Mouse (Mus musculus): ENCODE results near the gene Tcte1.

DNA sequence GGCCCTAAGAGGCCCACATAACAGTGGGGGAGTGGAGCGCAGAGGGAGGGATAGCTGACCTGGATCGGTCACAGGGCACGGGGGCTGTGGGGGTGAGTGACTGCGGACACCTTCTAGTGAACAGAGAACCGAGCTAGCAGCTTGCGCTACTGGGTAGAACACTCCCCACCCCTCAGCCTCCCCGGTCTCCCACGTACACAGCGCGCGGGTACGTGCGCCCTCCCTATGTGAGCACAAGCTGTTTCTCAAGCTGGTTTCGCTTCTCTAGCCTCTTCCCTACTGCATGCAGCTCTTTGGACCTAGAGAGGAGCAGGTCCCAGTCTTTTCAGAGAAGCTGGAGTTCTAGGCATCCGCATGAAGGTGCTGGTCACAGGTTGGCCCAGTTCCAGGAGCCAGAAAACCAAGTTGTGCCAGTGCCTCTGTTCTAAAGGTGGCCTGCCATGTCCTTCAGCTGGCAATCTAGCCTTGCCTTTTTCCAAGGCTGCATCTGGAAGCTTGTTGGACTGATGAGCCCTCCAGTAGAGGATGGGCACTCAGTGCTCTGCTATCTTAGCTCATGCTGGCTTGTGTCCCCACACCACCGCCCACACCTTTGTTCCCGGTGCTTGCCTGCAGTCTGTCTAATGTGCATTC, 51.0 kb downstream of the Tcte1 start:
- TF ChIP-seq ZNF384 (IDR thresholded peaks at IDR 0.05; ENCODE audit: low read depth, low read length) (peak; percentile 5; the same call in 1 of the 2 replicates), ZC3H11A (IDR thresholded peaks at IDR 0.05; ENCODE audit: borderline replicate concordance, low read depth, low read length) (no peak)

Measured in ES-E14 (cell line).